Mouse (Mus musculus): ENCODE results near the gene Gm11985.

DNA sequence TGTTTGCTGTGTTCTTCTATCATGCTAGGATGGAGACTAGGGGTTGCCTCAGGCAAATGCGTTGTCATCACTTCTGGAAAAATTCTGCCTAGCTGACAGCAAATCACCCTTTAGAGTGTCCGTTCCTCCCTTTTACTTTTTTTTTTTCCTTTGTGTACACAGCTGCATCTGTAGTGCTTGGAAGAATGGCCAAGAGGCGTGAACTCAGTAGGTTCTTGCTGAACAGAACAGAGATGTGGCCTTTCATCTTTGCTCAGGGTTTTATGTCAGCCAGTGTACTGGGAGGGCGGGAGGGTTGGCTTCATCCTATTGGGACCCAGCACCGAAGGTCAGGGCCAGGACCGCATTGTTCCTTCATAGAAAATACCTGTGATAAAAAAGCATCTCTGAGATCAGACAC lies 53.1 kb downstream of the Gm11985 start:
- no peak for TF ChIP-seq CTCF (IDR thresholded peaks at IDR 0.05; ENCODE audit: insufficient read depth, low read depth, low read length)
- TF ChIP-seq POLR2A (IDR thresholded peaks at IDR 0.05; ENCODE audit: insufficient read depth, low read depth, low read length), result no peak

All from olfactory bulb, adult 2 months (tissue).